Mouse (Mus musculus): ENCODE measurements around the gene Atf5. TPM values are rescaled to one million over a fixed set of nuclear protein-coding genes. Genes with fewer than 3 reads are reported as not detected.

The Atf5 gene
- polyA plus RNA-seq, 1 experiment from 2014 or later: 7.3 TPM

DNA sequence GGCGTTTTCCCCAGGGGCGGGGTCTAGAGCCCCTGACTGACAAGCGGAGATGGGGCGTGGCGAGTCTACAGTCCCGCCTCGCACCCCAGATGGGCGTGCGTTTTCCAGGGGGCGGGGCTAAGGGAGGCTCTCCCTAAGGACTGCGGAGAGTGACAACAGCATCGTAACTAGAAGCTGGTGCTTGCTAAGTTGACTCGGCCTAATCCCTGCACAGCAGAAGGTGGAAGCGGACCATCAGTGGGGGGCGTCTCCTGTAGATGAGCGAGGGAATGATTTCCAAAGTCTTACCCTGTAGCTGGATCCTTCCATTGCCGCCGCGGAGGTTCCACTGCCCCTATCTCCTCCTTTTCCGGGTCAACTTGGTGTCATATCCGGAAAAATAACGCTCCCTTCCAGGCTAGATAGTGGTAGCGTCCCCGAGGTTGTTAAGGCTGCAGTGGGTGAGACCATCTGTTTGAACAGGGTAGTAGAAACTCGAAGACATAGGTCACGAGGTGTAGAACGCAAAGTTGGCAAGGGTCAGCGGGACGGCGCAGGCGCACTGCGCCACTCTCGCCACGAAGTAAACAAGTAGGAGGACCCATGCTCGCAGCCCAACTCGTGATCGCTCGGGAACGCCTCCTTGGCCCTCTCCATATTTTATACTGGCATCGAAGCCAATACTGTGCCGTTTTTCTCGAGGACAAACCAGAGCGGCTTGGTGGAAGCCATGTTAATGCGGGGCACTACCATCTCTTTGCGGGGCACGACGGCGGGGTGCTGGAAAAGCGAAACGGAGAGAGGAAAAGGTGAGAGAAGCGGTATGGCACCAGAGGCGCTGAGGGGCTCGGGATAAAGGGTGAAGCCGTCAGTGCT lies 32.3 kb upstream of the Atf5 start, which contains the start of the genes Akt1s1 and Tbc1d17:
Gene Akt1s1 (plus strand): TSS at position 431 of the 855 bp plus-strand sequence.
Gene Tbc1d17 (minus strand): TSS at position 519 of the 855 bp plus-strand sequence.
- Histone ChIP-seq H3K27ac (replicated peaks) (peak within 1 kb of the TSS; percentile 98), H3K27me3 (ENCODE audit: control insufficient read depth, insufficient read depth, low read length) (no peaks in the 10 kb centered on the region), H3K4me1 (replicated peaks; ENCODE audit: control insufficient read depth, insufficient read depth) (peaks cover 12% of the 10 kb centered on the region), H3K4me2 (replicated peaks; ENCODE audit: low read depth) (peak within 1 kb of the TSS; percentile 83), H3K9ac (ENCODE audit: low read length) (peak within 1 kb of the TSS; percentile 88), H3K9me3 (ENCODE audit: control insufficient read depth, low read length) (no peaks in the 10 kb centered on the region), H3K36me3 (ENCODE audit: control insufficient read depth, insufficient read depth, low read length) (peaks cover 19% of the 10 kb centered on the region), H3K4me3 (ENCODE audit: low read depth, low read length) (peak within 1 kb of the TSS; percentile 81)
- under 1% methylated on average over 54 of the region's 54 CpGs for WGBS
- DNase-seq (ENCODE audit: low spot score): peak; percentile 98
- ATAC-seq (ENCODE audit: low FRiP score, low TSS enrichment): peak; percentile 90
- TF ChIP-seq CTCF (IDR thresholded peaks at IDR 0.05; ENCODE audit: low read depth) (no peak), EP300 (optimal IDR thresholded peaks at IDR 0.05) (peak; percentile 70)

GRCm38 (mm10) chr7:44847772-44848171 lies 31.3 kb upstream of the Atf5 start:
- H3K27me3 ChIP-seq (ENCODE audit: control insufficient read depth, insufficient read depth, low read length): no peaks in the 10 kb centered on the region
- TF ChIP-seq EP300 (optimal IDR thresholded peaks at IDR 0.05) (no peak), CTCF (IDR thresholded peaks at IDR 0.05; ENCODE audit: low read depth) (no peak)
- peak overlapping the region; percentile 61 for H3K9ac ChIP-seq (ENCODE audit: low read length)
- H3K4me1 ChIP-seq (replicated peaks; ENCODE audit: control insufficient read depth, insufficient read depth): peaks cover 9% of the 10 kb centered on the region
- H3K36me3 ChIP-seq (ENCODE audit: control insufficient read depth, insufficient read depth, low read length): peaks cover 25% of the 10 kb centered on the region
- no peak for ATAC-seq (ENCODE audit: low FRiP score, low TSS enrichment)
- peak overlapping the region; percentile 50 for H3K4me2 ChIP-seq (replicated peaks; ENCODE audit: low read depth)
- 44% methylated on average over 5 of the region's 5 CpGs for WGBS
- DNase-seq (ENCODE audit: low spot score): no peak
- H3K9me3 ChIP-seq (ENCODE audit: control insufficient read depth, low read length): no peaks in the 10 kb centered on the region
- H3K27ac ChIP-seq (replicated peaks): peak overlapping the region; percentile 98; the same call in 1 of the 2 replicates
- H3K4me3 ChIP-seq (ENCODE audit: low read depth, low read length): peak overlapping the region; percentile 81

DNA sequence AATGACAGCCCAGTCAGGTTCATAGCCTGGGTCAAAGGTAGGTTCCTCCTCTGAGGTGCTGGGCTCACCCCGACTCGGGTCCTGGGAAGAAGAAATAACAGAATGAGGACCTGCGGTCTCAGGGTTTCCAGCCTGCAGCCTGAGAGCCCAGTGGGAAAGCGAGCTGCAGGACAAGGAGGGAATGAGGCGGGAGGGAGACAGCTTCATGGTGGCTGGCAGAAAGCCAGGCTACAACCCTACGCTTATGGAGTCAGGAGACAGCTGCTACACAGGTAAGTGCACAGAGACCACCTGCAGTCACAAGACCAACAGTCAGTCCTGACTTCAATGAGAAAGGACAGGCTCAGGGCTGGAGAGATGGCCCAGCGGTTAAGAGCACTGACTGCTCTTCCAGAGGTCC lies 30.3 kb upstream of the Atf5 start:
- Histone ChIP-seq H3K4me2 (replicated peaks; ENCODE audit: low read depth) (no peak overlapping the region), H3K36me3 (ENCODE audit: control insufficient read depth, insufficient read depth, low read length) (peaks cover 31% of the 10 kb centered on the region), H3K27ac (replicated peaks) (no peak overlapping the region), H3K4me3 (ENCODE audit: low read depth, low read length) (no peak overlapping the region), H3K9me3 (ENCODE audit: control insufficient read depth, low read length) (no peaks in the 10 kb centered on the region), H3K4me1 (replicated peaks; ENCODE audit: control insufficient read depth, insufficient read depth) (peaks cover 9% of the 10 kb centered on the region), H3K9ac (ENCODE audit: low read length) (no peak overlapping the region), H3K27me3 (ENCODE audit: control insufficient read depth, insufficient read depth, low read length) (no peaks in the 10 kb centered on the region)
- 90% methylated on average over 7 of the region's 7 CpGs for WGBS
- ATAC-seq (ENCODE audit: low FRiP score, low TSS enrichment) (no peak), DNase-seq (ENCODE audit: low spot score) (no peak)
- TF ChIP-seq CTCF (IDR thresholded peaks at IDR 0.05; ENCODE audit: low read depth) (no peak), EP300 (optimal IDR thresholded peaks at IDR 0.05) (no peak)

- WGBS: 93% methylated on average over 10 of the region's 10 CpGs
- Histone ChIP-seq H3K9me3 (ENCODE audit: control insufficient read depth, low read length) (no peaks in the 10 kb centered on the region), H3K4me1 (replicated peaks; ENCODE audit: control insufficient read depth, insufficient read depth) (peaks cover 2% of the 10 kb centered on the region; the same call in 1 of the 2 replicates), H3K4me3 (ENCODE audit: low read depth, low read length) (no peak overlapping the region), H3K9ac (ENCODE audit: low read length) (no peak overlapping the region), H3K36me3 (ENCODE audit: control insufficient read depth, insufficient read depth, low read length) (peaks cover 33% of the 10 kb centered on the region), H3K27ac (replicated peaks) (no peak overlapping the region), H3K4me2 (replicated peaks; ENCODE audit: low read depth) (no peak overlapping the region), H3K27me3 (ENCODE audit: control insufficient read depth, insufficient read depth, low read length) (no peaks in the 10 kb centered on the region)
- no peak for ATAC-seq (ENCODE audit: low FRiP score, low TSS enrichment)
- TF ChIP-seq CTCF (IDR thresholded peaks at IDR 0.05; ENCODE audit: low read depth) (no peak), EP300 (optimal IDR thresholded peaks at IDR 0.05) (no peak)
- no peak for DNase-seq (ENCODE audit: low spot score)
These were observed 28.5 kb upstream of the Atf5 start for GRCm38 (mm10) chr7:44845006-44845405.

- TF ChIP-seq EP300 (optimal IDR thresholded peaks at IDR 0.05) (no peak), CTCF (IDR thresholded peaks at IDR 0.05; ENCODE audit: low read depth) (no peak)
- Histone ChIP-seq H3K4me1 (replicated peaks; ENCODE audit: control insufficient read depth, insufficient read depth) (peaks cover 7% of the 10 kb centered on the region; the same call in 1 of the 2 replicates), H3K4me3 (ENCODE audit: low read depth, low read length) (no peak overlapping the region), H3K9ac (ENCODE audit: low read length) (no peak overlapping the region), H3K27ac (replicated peaks) (no peak overlapping the region), H3K9me3 (ENCODE audit: control insufficient read depth, low read length) (no peaks in the 10 kb centered on the region), H3K27me3 (ENCODE audit: control insufficient read depth, insufficient read depth, low read length) (no peaks in the 10 kb centered on the region), H3K36me3 (ENCODE audit: control insufficient read depth, insufficient read depth, low read length) (peaks cover 33% of the 10 kb centered on the region), H3K4me2 (replicated peaks; ENCODE audit: low read depth) (no peak overlapping the region)
- WGBS: 93% methylated on average over 8 of the region's 8 CpGs
- ATAC-seq (ENCODE audit: low FRiP score, low TSS enrichment) (no peak), DNase-seq (ENCODE audit: low spot score) (no peak)
These were observed 25.5 kb upstream of the Atf5 start for GRCm38 (mm10) chr7:44841825-44842463.

All from stomach, postnatal 0 days (tissue).